Mouse (Mus musculus) MEL (cell line): ENCODE measurements around the gene Eif2ak4. TPM values are rescaled to one million over a fixed set of nuclear protein-coding genes. Genes with fewer than 3 reads are reported as not detected.
A peak's percentile ranks its signal among the peaks of the same experiment; 100 is the strongest.

Source experiments
- DNase-seq: peaks from one replicate; pipeline ENCODE4 v3.0.0; 2011; ENCODE audit warnings: low read depth, low spot score
- H3K27ac ChIP-seq: 2 replicates; pipeline ENCODE4 v1.5.1; 2012; ENCODE audit warnings: low read depth, mild to moderate bottlenecking, control low read depth, low read length, moderate library complexity; ENCODE audit not compliant: control insufficient read depth
- H3K27me3 ChIP-seq, 2 experiments: fragments of 150-350 bp in 1 of 2; sonication (generic) in 1 of 2; 2 replicates each; pipeline ENCODE4 v1.6.1; 2012; ENCODE audit warnings: low read length in 2 of 2, mild to moderate bottlenecking in 2 of 2, improper control_type of control experiment in 1 of 2, moderate library complexity in 1 of 2; ENCODE audit not compliant: insufficient read depth in 2 of 2, control insufficient read depth in 1 of 2
- H3K36me3 ChIP-seq, 2 experiments: 2 replicates each; pipeline ENCODE4 v1.6.1; 2012 to 2014; ENCODE audit warnings: low read length in 2 of 2, improper control_type of control experiment in 1 of 2, inconsistent platforms in 1 of 2, mild to moderate bottlenecking in 1 of 2; ENCODE audit not compliant: insufficient read depth in 2 of 2, control insufficient read depth in 1 of 2
- H3K4me1 ChIP-seq, 2 experiments: fragments of 150-350 bp in 1 of 2; sonication (generic) in 1 of 2; 2 replicates each; pipeline ENCODE4 v1.6.1; 2012; ENCODE audit warnings: low read length in 2 of 2, improper control_type of control experiment in 1 of 2, mild to moderate bottlenecking in 1 of 2; ENCODE audit not compliant: insufficient read depth in 2 of 2, control insufficient read depth in 1 of 2
- H3K4me3 ChIP-seq, 2 experiments: fragments of 150-350 bp in 1 of 2; sonication (generic) in 1 of 2; 2 replicates each; pipeline ENCODE4 v1.5.1; 2012; ENCODE audit warnings: low read depth in 2 of 2, low read length in 2 of 2, mild to moderate bottlenecking in 2 of 2, moderate library complexity in 2 of 2, control low read depth in 1 of 2, improper control_type of control experiment in 1 of 2; ENCODE audit not compliant: control insufficient read depth in 1 of 2, insufficient read depth in 1 of 2
- H3K79me2 ChIP-seq: 2 replicates; pipeline ENCODE4 v1.6.1; 2012; ENCODE audit warnings: mild to moderate bottlenecking, low read length, moderate library complexity; ENCODE audit not compliant: control insufficient read depth, poor library complexity, insufficient read depth
- H3K9ac ChIP-seq: 2 replicates; pipeline ENCODE4 v1.6.1; 2012; ENCODE audit warnings: low read depth, mild to moderate bottlenecking, control low read depth, low read length, moderate library complexity; ENCODE audit not compliant: control insufficient read depth, poor library complexity, severe bottlenecking
- H3K9me3 ChIP-seq: fragments of 150-350 bp; sonication (generic); replicated peaks from 2 replicates; pipeline ENCODE4 v1.6.1; 2012; ENCODE audit warnings: mild to moderate bottlenecking, low read length, improper control_type of control experiment, moderate library complexity; ENCODE audit not compliant: insufficient read depth
- BHLHE40 ChIP-seq: IDR thresholded peaks from 2 replicates; pipeline ENCODE4 v1.6.1; 2012; ENCODE audit warnings: low read depth, mild to moderate bottlenecking, inconsistent platforms, low read length, improper control_type of control experiment, borderline replicate concordance
- CHD2 ChIP-seq: IDR thresholded peaks from 2 replicates; pipeline ENCODE4 v1.6.1; 2011; ENCODE audit warnings: low read length, improper control_type of control experiment
- ELF1 ChIP-seq: IDR thresholded peaks from 2 replicates; pipeline ENCODE4 v1.6.1; 2014; ENCODE audit warnings: low read depth, mild to moderate bottlenecking, inconsistent platforms, low read length, improper control_type of control experiment, moderate library complexity
- GABPA ChIP-seq: IDR thresholded peaks from 2 replicates; pipeline ENCODE4 v1.6.1; 2012; ENCODE audit warnings: low read depth, mild to moderate bottlenecking, inconsistent platforms, low read length, improper control_type of control experiment, moderate library complexity
- GATA1 ChIP-seq: IDR thresholded peaks from 2 replicates; pipeline ENCODE4 v1.6.1; 2011; ENCODE audit warnings: low read depth, low read length, improper control_type of control experiment
- JUND ChIP-seq: IDR thresholded peaks from 2 replicates; pipeline ENCODE4 v1.6.1; 2011; ENCODE audit warnings: low read depth, mild to moderate bottlenecking, improper control_type of control experiment, low read length
- MAFK ChIP-seq: IDR thresholded peaks from 2 replicates; pipeline ENCODE4 v1.6.1; 2011; ENCODE audit warnings: low read depth, mild to moderate bottlenecking, low read length, improper control_type of control experiment, borderline replicate concordance
- MYB ChIP-seq: IDR thresholded peaks from 2 replicates; pipeline ENCODE4 v1.6.1; 2011; ENCODE audit warnings: mild to moderate bottlenecking, low read depth, low read length, improper control_type of control experiment
- NELFE ChIP-seq: IDR thresholded peaks from 2 replicates; pipeline ENCODE4 v1.6.1; 2011; ENCODE audit warnings: low read depth, low read length, improper control_type of control experiment
- NRF1 ChIP-seq: IDR thresholded peaks from 2 replicates; pipeline ENCODE4 v1.6.1; 2014; ENCODE audit warnings: low read depth, mild to moderate bottlenecking, inconsistent platforms, low read length, improper control_type of control experiment, moderate library complexity; ENCODE audit not compliant: poor library complexity, insufficient read depth, severe bottlenecking
- POLR2AphosphoS2 ChIP-seq: IDR thresholded peaks from 2 replicates; pipeline ENCODE4 v1.6.1; 2011; ENCODE audit warnings: low read length, improper control_type of control experiment
- POLR2AphosphoS5 ChIP-seq: IDR thresholded peaks from 2 replicates; pipeline ENCODE4 v1.6.1; 2012; ENCODE audit warnings: low read depth, borderline replicate concordance, mild to moderate bottlenecking, inconsistent platforms, low read length, moderate library complexity, mixed read lengths
- RAD21 ChIP-seq: IDR thresholded peaks from 2 replicates; pipeline ENCODE4 v1.6.1; 2011; ENCODE audit warnings: mild to moderate bottlenecking, low read depth, low read length, improper control_type of control experiment
- SIN3A ChIP-seq: IDR thresholded peaks from 2 replicates; pipeline ENCODE4 v1.6.1; 2012; ENCODE audit warnings: low read length, improper control_type of control experiment, inconsistent platforms
- TAL1 ChIP-seq: IDR thresholded peaks from 2 replicates; pipeline ENCODE4 v1.6.1; 2012; ENCODE audit warnings: mild to moderate bottlenecking, inconsistent platforms, low read length, moderate library complexity, mixed read lengths
- ZKSCAN1 ChIP-seq: IDR thresholded peaks from 2 replicates; pipeline ENCODE4 v1.6.1; 2012; ENCODE audit warnings: low read depth, mild to moderate bottlenecking, inconsistent platforms, low read length, improper control_type of control experiment, moderate library complexity
- ZNF384 ChIP-seq: IDR thresholded peaks from 2 replicates; pipeline ENCODE4 v1.6.1; 2012; ENCODE audit warnings: low read depth, mild to moderate bottlenecking, inconsistent platforms, low read length, improper control_type of control experiment
- polyA plus RNA-seq, 2 experiments: library from polyadenylated mRNA; stranded (reverse) in 1 of 2; unstranded in 1 of 2; fragments of >175 nt in 1 of 2; fragments of >200 nt in 1 of 2; gene quantifications; 2 replicates each; pipeline versions ENCODE4 v1.2.1 to v1.2.4; 2012; ENCODE audit warnings: low replicate concordance in 2 of 2, low read depth in 1 of 2; ENCODE audit not compliant: insufficient read length in 2 of 2, insufficient read depth in 1 of 2, missing spikeins in 1 of 2
- total RNA-seq: library from RNA; depleted of rRNA; stranded (reverse); fragments of 300-350 nt; gene quantifications from 2 replicates; pipeline ENCODE4 v1.2.3, GENCODE M21; 2012

The Eif2ak4 gene
- total and polyA plus RNA-seq, 3 experiments, result 13.2 to 15.5 TPM; not detected in 1

DNA sequence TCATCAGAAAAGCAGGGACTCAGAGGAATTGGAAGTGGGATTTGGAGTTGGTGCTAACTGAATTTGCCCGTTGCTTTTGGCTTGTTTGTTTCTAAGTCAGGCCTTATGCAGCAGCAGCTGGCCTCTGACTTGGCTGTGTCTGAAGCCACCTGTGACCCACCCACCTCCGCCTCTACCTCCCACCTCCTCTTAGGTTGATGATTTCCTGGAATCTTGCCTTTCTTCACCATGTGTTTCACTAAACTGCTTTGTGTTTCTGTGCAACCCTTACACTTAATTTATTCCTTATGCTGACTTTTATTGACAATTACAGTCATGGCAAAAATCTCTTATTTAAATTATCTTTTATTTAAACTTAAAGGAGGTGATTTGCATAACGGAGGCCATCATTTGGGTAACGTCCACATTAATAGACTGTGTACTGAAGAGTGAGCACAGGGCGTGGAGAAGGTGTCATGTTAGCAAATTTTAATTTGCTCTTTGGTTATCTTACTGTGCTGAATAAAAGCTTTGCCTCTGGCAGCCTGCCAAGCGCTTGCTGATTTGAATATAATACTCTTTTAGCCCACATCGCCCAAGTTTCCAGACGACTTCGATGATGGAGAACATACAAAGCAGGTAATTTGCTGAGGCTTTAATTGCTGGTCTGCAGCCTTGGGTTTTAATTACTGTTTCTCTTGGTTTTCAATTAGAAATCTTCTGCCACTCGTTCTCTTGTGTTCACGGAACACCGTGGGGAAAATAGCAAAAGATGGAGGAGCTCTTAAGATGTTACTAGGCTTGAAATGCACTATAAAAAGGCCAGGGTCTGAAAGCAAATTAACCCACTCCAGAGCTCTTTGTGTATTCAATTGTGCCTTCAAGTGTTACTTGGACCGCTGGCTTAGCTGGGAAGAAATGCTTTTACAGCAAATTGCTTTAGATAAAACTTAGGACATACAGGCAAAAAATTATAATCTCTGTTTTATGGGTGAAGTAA lies 57.6 kb downstream of the Eif2ak4 start:
- Histone ChIP-seq H3K27ac (no peak overlapping the region), H3K79me2 (no peaks in the 10 kb centered on the region), H3K27me3 (no peaks in the 10 kb centered on the region), H3K9ac (no peak overlapping the region), H3K9me3 (no peaks in the 10 kb centered on the region), H3K4me3 (no peak overlapping the region), H3K36me3 (no peaks in the 10 kb centered on the region), H3K4me1 (no peaks in the 10 kb centered on the region; a peak in 1 of 4 replicates)
- peak; percentile 56 for DNase-seq
- TF ChIP-seq ELF1 (no peak), TAL1 (no peak)

DNA sequence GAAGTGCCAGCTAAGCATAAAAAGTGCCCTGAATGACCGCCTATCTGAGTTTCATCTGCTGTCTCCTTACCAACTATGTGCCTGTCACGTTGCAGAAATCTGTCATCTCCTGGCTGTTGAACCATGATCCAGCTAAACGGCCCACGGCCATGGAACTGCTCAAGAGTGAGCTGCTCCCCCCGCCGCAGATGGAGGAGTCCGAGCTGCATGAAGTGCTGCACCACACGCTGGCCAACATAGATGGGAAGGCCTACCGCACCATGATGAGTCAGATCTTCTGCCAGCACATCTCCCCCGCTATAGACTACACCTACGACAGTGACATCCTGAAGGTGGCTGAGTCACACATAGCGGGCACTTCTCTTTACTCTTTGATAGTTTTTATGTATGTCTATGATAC lies 59.8 kb downstream of the Eif2ak4 start:
- no peak for DNase-seq
- H3K79me2 ChIP-seq, result no peaks in the 10 kb centered on the region
- no peak overlapping the region for H3K27ac ChIP-seq
- no peak overlapping the region for H3K9ac ChIP-seq
- no peaks in the 10 kb centered on the region; a peak in 1 of 4 replicates for H3K36me3 ChIP-seq
- no peaks in the 10 kb centered on the region; a peak in 1 of 4 replicates for H3K4me1 ChIP-seq
- no peaks in the 10 kb centered on the region for H3K27me3 ChIP-seq
- H3K9me3 ChIP-seq, result no peaks in the 10 kb centered on the region
- TF ChIP-seq SIN3A (no peak), BHLHE40 (no peak), POLR2AphosphoS5 (no peak), TAL1 (no peak), RAD21 (no peak), MYB (no peak), POLR2AphosphoS2 (no peak), CHD2 (no peak), GABPA (no peak), NELFE (no peak), ZNF384 (no peak), ZKSCAN1 (no peak), GATA1 (no peak), MAFK (no peak), JUND (no peak), NRF1 (no peak)
- H3K4me3 ChIP-seq, result no peak overlapping the region
